Mouse (Mus musculus) embryonic fibroblast, embryonic 13.5 days (primary cell): Measurements from ENCODE around the gene Rbpj. TPM values are rescaled to one million over a fixed set of nuclear protein-coding genes. Genes with fewer than 3 reads are reported as not detected.

Experiments used
- H3K27ac ChIP-seq: 2 replicates; pipeline ENCODE4 v1.5.1; 2012; ENCODE audit warnings: low read length, control low read depth, inconsistent platforms; ENCODE audit not compliant: insufficient read depth
- H3K4me1 ChIP-seq: 2 replicates; pipeline ENCODE4 v1.6.1; 2011; ENCODE audit warnings: low read length; ENCODE audit not compliant: control insufficient read depth, insufficient read depth
- H3K4me3 ChIP-seq: 2 replicates; pipeline ENCODE4 v1.5.1; 2011; ENCODE audit warnings: mild to moderate bottlenecking, control low read depth, low read length; ENCODE audit not compliant: insufficient read depth
- CTCF ChIP-seq: IDR thresholded peaks from 2 replicates; pipeline ENCODE4 v1.5.1; 2011; ENCODE audit warnings: mild to moderate bottlenecking, control low read depth, low read length, moderate library complexity, borderline replicate concordance; ENCODE audit not compliant: insufficient read depth
- POLR2A ChIP-seq: IDR thresholded peaks from 2 replicates; pipeline ENCODE4 v1.6.1; 2011; ENCODE audit warnings: low read depth, mild to moderate bottlenecking, control low read depth, low read length, moderate library complexity
- polyA plus RNA-seq: library from polyadenylated mRNA; stranded (reverse); fragments of >200 nt; gene quantifications from 2 replicates; pipeline ENCODE4 v1.2.4, GENCODE M21; 2011; ENCODE audit warnings: low read depth; ENCODE audit not compliant: missing spikeins, insufficient read length

Gene Rbpj
- polyA plus RNA-seq, 1 experiment = 98.7 TPM

GRCm38 (mm10) chr5:53676671-53677070 is 210.7 kb downstream of the Rbpj start:
- H3K4me1 ChIP-seq = peaks cover 4% of the 10 kb centered on the region; the same call in 1 of the 2 replicates
- no peak overlapping the region for H3K27ac ChIP-seq
- TF ChIP-seq POLR2A (no peak), CTCF (no peak)
- no peak overlapping the region for H3K4me3 ChIP-seq

DNA sequence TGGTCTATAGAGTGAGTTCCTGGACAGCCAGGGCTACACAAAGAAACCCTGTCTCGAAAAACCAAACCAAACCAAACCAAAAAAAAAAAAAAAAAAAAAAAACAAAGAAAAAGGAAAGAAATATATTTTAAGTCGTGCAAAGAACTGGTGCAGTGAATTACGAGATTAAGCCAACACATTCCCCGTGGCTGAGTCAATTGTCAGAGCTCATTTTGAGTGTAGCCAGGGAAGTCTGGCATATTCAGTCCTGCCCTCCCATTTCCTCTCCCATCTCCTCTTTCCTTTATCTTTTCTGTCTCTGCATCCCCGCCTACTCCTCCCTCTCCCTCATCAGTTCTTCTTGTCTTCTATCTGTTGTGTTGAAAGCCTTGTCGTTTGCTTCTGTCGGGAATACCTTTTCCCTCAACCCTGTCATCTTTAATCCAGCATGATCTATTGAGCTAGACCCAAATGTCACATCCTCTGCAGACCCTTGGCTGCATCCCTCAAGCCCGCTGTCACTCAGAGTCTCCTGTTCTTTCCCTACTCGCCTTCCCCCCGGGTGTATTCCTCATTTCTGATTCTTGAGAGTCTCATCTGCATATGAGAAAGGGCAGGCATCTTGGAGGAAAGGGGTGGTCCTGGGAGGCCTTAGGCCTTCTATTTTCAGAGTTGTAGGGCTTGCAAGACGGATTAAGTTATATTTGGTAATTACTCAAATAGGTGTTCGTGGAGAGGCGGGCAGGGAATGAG is 212.2 kb downstream of the Rbpj start:
- Histone ChIP-seq H3K4me1 (peaks cover 4% of the 10 kb centered on the region; the same call in 1 of the 2 replicates), H3K4me3 (no peak overlapping the region), H3K27ac (no peak overlapping the region)
- no peak for TF ChIP-seq CTCF
- TF ChIP-seq POLR2A = no peak

GRCm38 (mm10) chr5:53679651-53680050 is 213.7 kb downstream of the Rbpj start:
- Histone ChIP-seq H3K4me3 (no peak overlapping the region), H3K27ac (no peak overlapping the region), H3K4me1 (peaks cover 4% of the 10 kb centered on the region; the same call in 1 of the 2 replicates)
- no peak for TF ChIP-seq CTCF
- no peak for TF ChIP-seq POLR2A

DNA sequence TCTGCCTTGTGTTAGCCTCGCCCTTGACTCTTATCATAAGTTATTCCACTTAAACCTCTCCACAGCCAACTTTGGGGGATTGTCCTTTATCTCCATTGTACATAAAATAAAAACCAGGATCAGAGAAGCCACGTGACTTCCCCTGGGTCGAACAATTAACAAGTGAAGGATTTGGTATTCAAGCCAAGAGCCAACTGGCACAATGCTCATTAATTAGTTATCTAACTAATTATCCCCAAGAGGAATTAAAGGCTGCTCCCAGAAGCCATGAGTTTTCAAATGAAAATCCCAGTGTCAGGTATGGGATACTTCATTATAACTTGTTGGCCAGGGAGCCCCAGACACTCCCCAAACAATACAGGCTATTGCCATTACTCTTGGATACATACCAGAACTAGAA is 218.0 kb downstream of the Rbpj start:
- TF ChIP-seq POLR2A = no peak
- no peak for TF ChIP-seq CTCF
- H3K4me1 ChIP-seq = no peaks in the 10 kb centered on the region
- no peak overlapping the region for H3K27ac ChIP-seq
- H3K4me3 ChIP-seq = no peak overlapping the region

DNA sequence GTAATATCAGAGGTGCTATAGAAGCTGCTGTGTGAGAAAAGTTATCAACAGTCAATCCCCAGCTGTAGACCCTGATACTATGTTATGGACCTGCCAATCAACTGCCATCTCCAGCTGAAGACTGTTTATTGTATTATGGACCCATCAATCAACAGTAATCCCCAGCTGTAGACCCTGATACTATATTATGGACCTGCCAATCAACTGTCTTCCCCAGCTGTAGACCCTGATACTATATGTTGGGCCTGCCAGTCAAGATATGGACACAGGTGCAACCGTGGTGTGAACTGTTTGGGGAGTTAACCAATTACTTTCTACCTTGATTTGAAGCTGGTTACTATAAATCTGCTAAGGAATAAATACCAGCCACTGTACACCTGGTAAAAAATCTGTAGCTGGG is 218.5 kb downstream of the Rbpj start:
- H3K4me3 ChIP-seq = no peak overlapping the region
- no peak for TF ChIP-seq CTCF
- no peak for TF ChIP-seq POLR2A
- H3K27ac ChIP-seq = no peak overlapping the region
- H3K4me1 ChIP-seq = no peaks in the 10 kb centered on the region

GRCm38 (mm10) chr5:53685623-53686022 is 219.7 kb downstream of the Rbpj start:
- Histone ChIP-seq H3K4me3 (no peak overlapping the region), H3K27ac (no peak overlapping the region), H3K4me1 (no peaks in the 10 kb centered on the region)
- no peak for TF ChIP-seq POLR2A
- TF ChIP-seq CTCF = no peak

DNA sequence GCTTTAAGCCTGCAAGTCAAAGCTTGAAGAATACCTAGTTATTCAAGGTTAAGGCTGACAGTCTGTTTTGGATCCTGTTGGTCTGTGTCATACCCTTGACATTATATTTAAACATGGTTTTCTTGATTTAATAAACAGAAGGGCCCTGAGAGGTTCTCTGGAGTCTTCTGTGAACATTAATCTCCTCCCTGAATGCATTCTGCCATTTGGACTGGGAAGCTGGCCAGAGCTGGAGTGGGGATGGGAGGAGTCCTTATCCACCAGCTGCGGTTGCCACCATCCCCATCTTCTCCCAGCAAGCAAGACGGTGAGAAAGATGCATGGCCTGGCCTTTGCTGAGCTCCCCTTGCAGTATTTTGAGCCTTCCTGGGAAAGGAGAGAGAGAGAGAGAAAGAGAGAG is 220.4 kb downstream of the Rbpj start:
- no peaks in the 10 kb centered on the region for H3K4me1 ChIP-seq
- H3K27ac ChIP-seq = no peak overlapping the region
- H3K4me3 ChIP-seq = no peak overlapping the region
- TF ChIP-seq POLR2A = no peak
- no peak for TF ChIP-seq CTCF

GRCm38 (mm10) chr5:53688326-53688725 is 222.4 kb downstream of the Rbpj start:
- TF ChIP-seq CTCF (no peak), POLR2A (no peak)
- Histone ChIP-seq H3K4me1 (no peaks in the 10 kb centered on the region), H3K27ac (no peak overlapping the region), H3K4me3 (no peak overlapping the region)

DNA sequence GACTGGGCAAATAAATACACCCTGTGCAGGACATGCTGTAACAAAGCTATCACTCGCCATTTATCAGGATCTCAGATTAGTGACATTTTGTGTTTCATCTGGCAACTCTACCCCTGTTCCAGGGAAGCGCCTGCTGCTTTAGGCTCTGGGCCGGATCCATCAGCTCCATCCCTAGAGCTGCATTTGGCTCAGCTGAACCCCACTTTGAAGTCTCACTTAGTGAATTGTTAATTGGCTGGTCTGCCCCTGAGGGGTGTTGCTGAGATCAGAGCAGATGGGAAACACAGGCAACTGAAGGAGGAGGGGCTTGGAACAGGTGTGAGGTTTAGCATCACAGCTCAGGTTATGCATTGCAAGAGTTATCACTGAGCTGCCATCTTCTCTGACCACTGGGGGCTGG is 225.6 kb downstream of the Rbpj start:
- TF ChIP-seq POLR2A (no peak), CTCF (no peak)

DNA sequence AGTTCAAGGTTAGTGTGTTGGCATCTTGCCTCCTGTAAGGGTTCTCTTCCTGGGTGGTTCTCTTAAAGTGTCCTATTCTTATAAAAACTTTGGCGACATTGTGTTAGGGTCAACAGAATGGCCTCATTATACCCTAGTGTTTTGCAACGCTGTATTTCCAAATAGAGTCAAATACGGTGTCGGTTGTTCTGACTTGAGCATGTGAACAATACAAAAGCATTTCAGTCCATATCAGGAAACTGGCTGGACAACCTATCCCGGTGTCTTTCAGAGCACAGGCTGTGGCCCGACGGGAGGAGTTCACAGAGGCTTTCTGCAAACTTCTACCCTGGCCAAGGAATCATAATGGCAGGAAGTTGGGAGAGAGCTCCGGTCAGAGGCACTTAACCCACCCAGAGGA is 226.1 kb downstream of the Rbpj start:
- H3K27ac ChIP-seq = no peak overlapping the region
- H3K4me1 ChIP-seq = no peaks in the 10 kb centered on the region
- H3K4me3 ChIP-seq = no peak overlapping the region
- no peak for TF ChIP-seq POLR2A
- no peak for TF ChIP-seq CTCF

More for the DNA sequence above, 225.6 kb downstream of the Rbpj start:
- no peaks in the 10 kb centered on the region for H3K4me1 ChIP-seq
- H3K4me3 ChIP-seq = no peak overlapping the region
- H3K27ac ChIP-seq = no peak overlapping the region
